Mouse (Mus musculus): ENCODE results near the gene Swi5. TPM values are rescaled to one million over a fixed set of nuclear protein-coding genes. Genes with fewer than 3 reads are reported as not detected.

Gene Swi5
- polyA plus RNA-seq (2015; fragmentation: Nextera tagmentation; extraction: Ambion mirVana), result 286 and 336 TPM in 2 replicates

DNA sequence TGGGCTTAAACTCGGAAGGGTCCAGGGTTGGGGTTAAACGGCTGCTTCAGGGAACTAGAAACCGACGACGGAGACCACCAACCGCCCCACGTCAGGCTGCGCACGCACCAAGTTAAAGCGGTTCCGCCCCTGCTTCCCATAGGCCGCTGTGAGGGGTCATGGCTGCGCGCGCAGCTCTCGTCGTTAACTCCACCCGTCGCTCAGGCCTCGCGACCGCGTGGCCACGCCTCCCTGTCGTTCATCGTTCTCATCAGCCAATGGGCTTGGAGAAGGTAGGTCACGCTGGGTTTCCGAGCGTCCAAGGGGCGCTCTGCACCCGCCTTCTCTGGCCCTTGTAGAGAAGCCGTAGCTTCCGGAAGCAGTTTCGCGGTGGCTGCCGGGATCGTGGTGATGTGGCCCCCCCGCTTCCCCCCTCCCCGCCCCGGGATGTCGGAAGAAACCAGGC is at the start of gene Swi5:
Gene Swi5 (minus strand): TSS at position 153 of the 445 bp plus-strand sequence.
- H3K36me3 ChIP-seq, result peaks cover 44% of the 10 kb centered on the region
- H3K4me1 ChIP-seq, result peaks cover 27% of the 10 kb centered on the region
- H3K9me3 ChIP-seq, result no peaks in the 10 kb centered on the region
- peak; percentile 99 for ATAC-seq (ENCODE audit: extremely low read depth, insufficient number of reproducible peaks, low FRiP score, low TSS enrichment)
- peak within 1 kb of the TSS; percentile 99 for H3K9ac ChIP-seq
- H3K27me3 ChIP-seq (replicated peaks), result no peaks in the 10 kb centered on the region
- peak within 1 kb of the TSS; percentile 93 for H3K4me3 ChIP-seq
- H3K27ac ChIP-seq (replicated peaks), result peak within 1 kb of the TSS; percentile 82
- H3K4me2 ChIP-seq, result peak within 1 kb of the TSS; percentile 91
- under 1% methylated on average over 36 of the region's 41 CpGs for WGBS

DNA sequence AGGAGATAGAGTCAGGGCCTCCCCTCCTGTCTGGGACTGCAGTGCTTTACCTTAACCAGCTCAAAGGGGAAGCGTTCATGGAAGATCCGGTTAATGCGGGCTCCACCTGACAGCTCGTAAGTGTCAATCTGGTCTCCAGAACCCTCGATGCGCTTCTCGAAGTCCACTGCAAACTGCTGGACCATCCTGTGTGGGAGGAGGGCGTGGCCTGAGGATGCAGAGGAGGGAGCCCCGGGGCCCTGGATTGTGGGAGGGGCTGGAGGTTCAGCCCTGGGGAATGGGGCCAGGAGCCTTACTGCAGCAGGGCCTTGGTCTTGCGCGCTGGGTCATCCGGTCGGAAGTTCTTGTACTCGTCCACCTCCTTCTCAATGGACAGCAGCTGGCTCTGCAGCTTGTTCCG is 48.0 kb upstream of the Swi5 start:
- H3K27ac ChIP-seq (replicated peaks), result no peak overlapping the region
- no peaks in the 10 kb centered on the region for H3K9me3 ChIP-seq
- no peak overlapping the region for H3K4me3 ChIP-seq
- WGBS, result 42% methylated on average over 15 of the region's 15 CpGs
- no peak overlapping the region for H3K4me2 ChIP-seq
- peaks cover 3% of the 10 kb centered on the region; the same call in 1 of the 2 replicates for H3K36me3 ChIP-seq
- peaks cover 63% of the 10 kb centered on the region for H3K27me3 ChIP-seq (replicated peaks)
- no peaks in the 10 kb centered on the region for H3K4me1 ChIP-seq
- H3K9ac ChIP-seq, result no peak overlapping the region
- ATAC-seq (ENCODE audit: extremely low read depth, insufficient number of reproducible peaks, low FRiP score, low TSS enrichment), result no peak

DNA sequence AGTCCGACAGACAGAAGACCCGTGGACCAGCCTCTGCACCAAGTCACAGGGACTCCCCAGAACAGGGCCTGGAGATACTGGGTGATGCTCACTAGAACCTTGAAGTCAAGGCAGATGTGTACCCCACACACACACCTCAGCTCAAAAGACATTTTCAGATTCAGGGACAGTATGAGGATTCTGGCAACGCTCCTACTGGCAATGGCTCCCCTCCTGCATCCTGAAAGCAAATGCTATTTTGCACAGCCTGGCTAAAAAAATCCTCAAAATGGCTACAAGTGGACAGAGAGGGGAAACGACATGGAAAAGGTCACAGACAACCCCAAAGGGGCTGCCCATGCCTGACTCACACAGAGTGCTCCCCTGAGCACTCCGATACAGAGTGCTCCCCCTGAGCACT is 44.3 kb upstream of the Swi5 start:
- no peak overlapping the region for H3K4me3 ChIP-seq
- ATAC-seq (ENCODE audit: extremely low read depth, insufficient number of reproducible peaks, low FRiP score, low TSS enrichment), result no peak
- H3K36me3 ChIP-seq, result no peaks in the 10 kb centered on the region
- peaks cover 11% of the 10 kb centered on the region; the same call in 1 of the 2 replicates for H3K4me1 ChIP-seq
- WGBS, result 77% methylated on average over 5 of the region's 5 CpGs
- H3K9ac ChIP-seq, result no peak overlapping the region
- no peak overlapping the region for H3K27ac ChIP-seq (replicated peaks)
- H3K4me2 ChIP-seq, result no peak overlapping the region
- H3K27me3 ChIP-seq (replicated peaks), result peaks cover 49% of the 10 kb centered on the region
- no peaks in the 10 kb centered on the region for H3K9me3 ChIP-seq

DNA sequence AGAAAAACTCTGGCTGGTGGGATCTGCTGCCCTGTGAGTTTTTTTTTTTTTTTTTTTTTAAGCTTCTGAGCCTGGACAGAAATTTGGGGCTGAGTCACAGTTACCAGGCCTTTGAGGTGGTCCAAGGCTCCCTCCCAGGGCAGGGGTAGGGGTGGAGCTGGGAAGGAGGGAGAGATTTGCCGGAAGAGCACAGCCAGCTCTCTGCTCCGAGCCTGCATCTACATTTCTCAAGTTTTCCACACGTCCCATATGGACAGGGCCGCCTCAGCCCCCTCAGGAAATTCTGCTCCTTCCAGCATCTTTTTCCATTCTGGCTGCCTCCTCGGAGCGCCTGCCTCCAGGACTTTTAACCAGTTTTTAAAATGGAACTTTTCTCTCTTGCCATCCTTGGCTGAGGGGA is 41.7 kb upstream of the Swi5 start:
- Histone ChIP-seq H3K4me1 (peaks cover 11% of the 10 kb centered on the region; the same call in 1 of the 2 replicates), H3K9ac (peak overlapping the region; percentile 61; the same call in 1 of the 2 replicates), H3K4me2 (no peak overlapping the region), H3K27me3 (replicated peaks) (peaks cover 24% of the 10 kb centered on the region), H3K9me3 (no peaks in the 10 kb centered on the region), H3K27ac (replicated peaks) (peak overlapping the region; percentile 76), H3K4me3 (no peak overlapping the region), H3K36me3 (no peaks in the 10 kb centered on the region)
- ATAC-seq (ENCODE audit: extremely low read depth, insufficient number of reproducible peaks, low FRiP score, low TSS enrichment), result no peak
- 26% methylated on average over 6 of the region's 6 CpGs for WGBS

DNA sequence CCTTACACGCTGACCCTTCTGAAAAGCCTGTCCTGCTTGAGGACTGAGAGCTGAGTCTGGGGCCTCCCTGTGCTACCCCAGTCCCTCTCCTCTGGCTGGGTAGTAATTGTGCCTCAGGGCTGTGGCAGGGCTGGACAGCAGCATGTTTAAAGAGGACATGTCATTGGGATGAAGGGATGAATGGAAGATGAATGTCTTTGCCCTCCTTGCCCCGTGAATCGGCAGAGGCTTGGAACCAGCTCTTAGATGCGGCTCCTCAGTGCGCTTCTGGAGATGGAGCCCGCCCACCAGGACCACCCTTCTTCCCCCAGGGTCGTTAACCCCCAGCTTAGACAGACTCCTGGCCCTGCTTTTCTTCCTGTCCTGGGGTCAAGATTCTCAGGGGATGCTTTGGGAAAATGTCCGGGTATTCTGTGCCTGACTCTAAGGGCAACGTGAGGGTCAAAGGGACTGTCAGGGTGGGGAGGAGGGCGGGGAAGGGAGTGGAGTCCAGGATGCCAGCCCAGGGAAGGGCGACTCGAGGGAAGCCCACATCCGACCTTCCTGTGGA is 41.1 kb upstream of the Swi5 start:
- Histone ChIP-seq H3K27ac (replicated peaks) (peak overlapping the region; percentile 76), H3K4me1 (peaks cover 11% of the 10 kb centered on the region; the same call in 1 of the 2 replicates), H3K9me3 (no peaks in the 10 kb centered on the region), H3K4me2 (no peak overlapping the region), H3K9ac (peak overlapping the region; percentile 61), H3K4me3 (no peak overlapping the region), H3K36me3 (no peaks in the 10 kb centered on the region), H3K27me3 (replicated peaks) (peaks cover 18% of the 10 kb centered on the region)
- 40% methylated on average over 13 of the region's 13 CpGs for WGBS
- no peak for ATAC-seq (ENCODE audit: extremely low read depth, insufficient number of reproducible peaks, low FRiP score, low TSS enrichment)

DNA sequence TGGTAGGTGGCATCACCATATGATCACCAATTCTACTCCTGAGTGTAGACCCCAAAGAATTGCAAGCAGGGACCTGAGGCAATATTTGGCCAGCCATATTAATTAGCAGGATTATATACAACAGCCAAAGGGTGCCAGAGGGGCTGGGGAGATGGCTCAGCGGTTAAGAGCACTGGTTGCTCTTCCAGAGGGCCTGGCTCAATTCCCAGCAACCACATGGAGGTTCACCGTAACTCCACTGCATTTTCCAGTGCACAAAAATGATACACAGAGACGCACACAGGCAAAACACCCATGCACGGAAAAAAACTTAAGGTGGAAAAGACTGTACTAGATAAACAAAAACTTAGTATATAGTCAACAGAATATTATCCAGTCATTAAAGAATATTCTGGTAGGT is 39.3 kb upstream of the Swi5 start:
- Histone ChIP-seq H3K4me1 (peaks cover 14% of the 10 kb centered on the region; the same call in 1 of the 2 replicates), H3K9ac (no peak overlapping the region), H3K27ac (replicated peaks) (no peak overlapping the region), H3K9me3 (no peaks in the 10 kb centered on the region), H3K4me3 (no peak overlapping the region), H3K4me2 (no peak overlapping the region), H3K27me3 (replicated peaks) (peaks cover 2% of the 10 kb centered on the region), H3K36me3 (no peaks in the 10 kb centered on the region)
- 80% methylated on average over 4 of the region's 4 CpGs for WGBS
- no peak for ATAC-seq (ENCODE audit: extremely low read depth, insufficient number of reproducible peaks, low FRiP score, low TSS enrichment)

DNA sequence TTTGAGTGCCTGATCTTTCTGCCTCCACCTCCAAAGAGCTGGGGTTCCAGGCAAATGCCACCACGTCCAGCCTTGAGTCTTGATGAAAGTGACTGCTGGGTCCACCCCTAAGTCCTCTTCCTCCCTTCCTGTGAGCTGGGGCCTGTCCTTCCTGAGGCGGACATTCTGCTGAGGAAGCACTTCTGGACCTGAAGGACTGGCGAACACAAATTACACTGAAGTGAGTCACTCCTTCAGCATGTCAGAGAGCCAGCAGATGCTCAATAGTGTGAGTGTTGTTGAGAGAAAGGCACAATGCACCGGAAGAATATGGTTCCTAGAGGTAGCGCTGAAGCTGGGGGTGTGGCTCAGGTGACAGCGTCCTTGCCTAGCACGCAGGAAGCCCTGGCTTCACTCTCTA is 37.5 kb upstream of the Swi5 start:
- WGBS, result 38% methylated on average over 7 of the region's 7 CpGs
- Histone ChIP-seq H3K4me3 (no peak overlapping the region), H3K27ac (replicated peaks) (peak overlapping the region; percentile 49), H3K36me3 (no peaks in the 10 kb centered on the region), H3K9me3 (no peaks in the 10 kb centered on the region), H3K4me2 (no peak overlapping the region), H3K9ac (no peak overlapping the region), H3K4me1 (peaks cover 21% of the 10 kb centered on the region), H3K27me3 (replicated peaks) (peaks cover 9% of the 10 kb centered on the region; the same call in 1 of the 2 replicates)
- ATAC-seq (ENCODE audit: extremely low read depth, insufficient number of reproducible peaks, low FRiP score, low TSS enrichment), result no peak

DNA sequence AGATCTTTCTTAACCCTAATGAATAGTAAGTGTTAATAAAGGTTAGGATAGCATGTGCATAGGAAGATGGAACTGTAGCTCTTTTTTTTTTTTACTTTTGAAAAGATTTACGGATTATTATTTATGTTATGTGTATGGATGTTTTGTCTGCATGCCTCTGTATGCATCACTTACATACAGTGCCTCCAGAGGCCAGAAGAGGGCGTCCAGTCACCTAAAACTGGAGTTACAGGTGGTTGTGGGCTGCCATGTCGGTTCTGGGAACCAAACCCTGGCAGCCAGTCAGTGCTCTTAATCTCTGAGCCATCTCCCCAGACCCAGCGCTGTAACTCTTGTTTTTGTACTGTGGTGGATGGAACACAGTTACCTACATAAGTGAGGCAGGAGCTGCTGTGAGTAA is 36.4 kb upstream of the Swi5 start:
- no peak overlapping the region for H3K27ac ChIP-seq (replicated peaks)
- WGBS, result 63% methylated on average over 4 of the region's 4 CpGs
- H3K4me3 ChIP-seq, result no peak overlapping the region
- H3K27me3 ChIP-seq (replicated peaks), result peaks cover 12% of the 10 kb centered on the region; the same call in 1 of the 2 replicates
- no peak overlapping the region for H3K9ac ChIP-seq
- no peak overlapping the region for H3K4me2 ChIP-seq
- ATAC-seq (ENCODE audit: extremely low read depth, insufficient number of reproducible peaks, low FRiP score, low TSS enrichment), result no peak
- peaks cover 27% of the 10 kb centered on the region for H3K4me1 ChIP-seq
- no peaks in the 10 kb centered on the region for H3K36me3 ChIP-seq
- H3K9me3 ChIP-seq, result no peaks in the 10 kb centered on the region

DNA sequence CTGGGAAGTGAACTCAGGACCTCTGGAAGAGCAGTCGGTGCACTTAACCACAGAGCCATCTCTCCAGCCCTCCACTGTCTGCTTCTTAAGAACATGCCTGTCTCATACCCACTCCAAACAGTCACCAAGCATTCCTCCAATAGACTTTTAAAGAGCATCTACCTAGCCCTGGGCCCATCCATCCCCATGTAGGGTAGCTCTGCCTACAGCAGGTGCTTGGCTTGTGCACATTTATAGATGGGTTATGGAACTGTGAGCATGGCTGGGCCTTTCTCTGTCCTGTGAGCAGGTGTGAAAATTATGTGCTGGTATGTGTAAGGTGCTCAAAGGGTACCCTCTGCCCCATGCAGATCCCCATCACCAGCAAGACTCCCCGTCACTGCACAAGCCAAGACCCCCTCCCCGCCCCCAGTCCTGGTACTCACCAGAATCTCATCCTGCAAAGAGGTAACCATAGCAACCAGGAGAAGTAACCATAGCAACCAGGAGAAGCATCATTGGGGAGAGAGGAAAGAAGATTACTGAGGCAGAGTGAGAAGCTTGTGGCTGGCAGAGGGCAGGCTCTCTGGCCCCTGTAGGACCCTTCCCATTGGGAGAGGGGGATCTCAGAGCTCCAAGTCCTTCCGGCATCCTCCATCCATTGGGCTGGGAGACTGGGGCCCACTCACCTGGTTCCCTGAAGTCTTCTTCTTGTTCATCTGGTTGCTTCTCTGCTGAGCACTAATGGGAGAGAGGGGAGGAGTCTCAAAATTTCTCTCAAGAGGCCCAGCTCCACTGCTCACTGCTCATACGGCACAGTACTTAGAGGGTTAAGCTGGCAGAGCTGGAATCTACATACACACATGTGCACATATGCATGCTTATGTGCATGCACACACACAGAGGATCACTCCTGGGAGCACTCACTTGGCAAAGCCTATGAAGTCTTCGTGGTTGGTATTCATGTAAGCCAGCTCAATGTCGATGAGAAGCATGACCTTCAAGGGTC is 35.2 kb upstream of the Swi5 start:
- Histone ChIP-seq H3K36me3 (no peaks in the 10 kb centered on the region), H3K4me3 (no peak overlapping the region), H3K9me3 (no peaks in the 10 kb centered on the region), H3K27ac (replicated peaks) (no peak overlapping the region), H3K4me2 (no peak overlapping the region), H3K9ac (no peak overlapping the region), H3K27me3 (replicated peaks) (peaks cover 23% of the 10 kb centered on the region; the same call in 1 of the 2 replicates), H3K4me1 (peaks cover 34% of the 10 kb centered on the region)
- ATAC-seq (ENCODE audit: extremely low read depth, insufficient number of reproducible peaks, low FRiP score, low TSS enrichment), result no peak
- 74% methylated on average over 7 of the region's 7 CpGs for WGBS

DNA sequence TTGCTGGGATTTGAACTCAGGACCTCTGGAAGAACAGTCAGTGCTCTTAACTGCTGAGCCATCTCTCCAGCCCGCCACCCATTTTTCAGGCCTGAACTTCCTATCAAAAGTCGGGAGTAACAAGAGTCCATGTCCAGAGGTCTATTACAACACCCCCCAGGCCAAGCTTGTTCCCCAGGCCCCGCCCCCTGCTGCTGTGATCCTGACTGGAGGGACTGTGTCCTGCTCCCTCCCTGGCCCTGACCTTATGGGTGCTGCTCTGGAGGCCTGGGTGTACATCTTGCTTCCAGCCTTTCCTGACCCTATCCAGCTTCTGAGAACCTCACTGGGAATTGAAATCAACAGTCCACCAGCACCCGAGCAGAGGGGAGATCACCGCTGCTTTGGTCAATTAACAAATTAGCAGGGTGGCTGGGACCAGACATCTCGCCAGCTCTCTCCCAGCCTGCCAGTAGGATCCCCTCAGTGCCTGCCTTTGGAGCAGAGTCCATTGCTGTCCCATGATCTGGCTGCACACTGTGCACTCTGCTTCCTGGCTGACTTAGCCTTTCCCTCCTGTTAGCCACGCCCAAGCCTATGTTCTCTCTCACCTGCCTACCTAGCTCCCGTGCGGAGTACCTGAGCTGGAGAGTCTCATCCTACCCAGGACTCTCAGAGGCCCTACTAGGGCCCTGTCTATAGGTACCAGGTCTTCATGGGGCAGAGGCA is 33.9 kb upstream of the Swi5 start:
- ATAC-seq (ENCODE audit: extremely low read depth, insufficient number of reproducible peaks, low FRiP score, low TSS enrichment), result no peak
- Histone ChIP-seq H3K4me3 (no peak overlapping the region), H3K36me3 (no peaks in the 10 kb centered on the region), H3K4me1 (peaks cover 47% of the 10 kb centered on the region), H3K27me3 (replicated peaks) (peaks cover 35% of the 10 kb centered on the region), H3K4me2 (no peak overlapping the region), H3K9ac (no peak overlapping the region), H3K27ac (replicated peaks) (0 out of 2 replicates have a peak overlapping the region, but pooled peaks have one; percentile 21), H3K9me3 (no peaks in the 10 kb centered on the region)
- 61% methylated on average over 9 of the region's 9 CpGs for WGBS

DNA sequence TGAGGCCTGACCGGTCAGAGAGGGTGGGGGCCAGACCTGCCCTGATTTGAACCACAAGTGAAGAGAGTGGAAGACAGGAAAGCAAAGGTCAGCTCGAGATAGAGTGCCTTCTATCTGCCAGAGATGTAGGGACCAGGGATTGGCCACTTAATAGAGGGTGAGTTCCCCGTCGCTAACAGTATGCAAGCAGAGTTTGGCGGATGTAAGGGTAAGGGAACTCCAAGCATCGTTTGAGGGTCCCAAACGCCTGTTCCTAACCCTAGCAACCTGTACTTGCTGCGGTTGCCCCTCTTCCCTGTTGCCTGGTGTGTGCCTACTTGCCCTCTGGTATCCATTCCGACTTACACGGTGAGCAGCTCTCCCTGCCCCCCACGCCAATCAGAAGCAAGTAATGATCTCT is 32.8 kb upstream of the Swi5 start:
- H3K9me3 ChIP-seq, result no peaks in the 10 kb centered on the region
- 58% methylated on average over 11 of the region's 11 CpGs for WGBS
- H3K27ac ChIP-seq (replicated peaks), result peak overlapping the region; percentile 90; the same call in 1 of the 2 replicates
- H3K9ac ChIP-seq, result no peak overlapping the region
- H3K36me3 ChIP-seq, result no peaks in the 10 kb centered on the region
- H3K4me1 ChIP-seq, result peaks cover 56% of the 10 kb centered on the region
- peaks cover 38% of the 10 kb centered on the region for H3K27me3 ChIP-seq (replicated peaks)
- H3K4me3 ChIP-seq, result no peak overlapping the region
- H3K4me2 ChIP-seq, result no peak overlapping the region
- ATAC-seq (ENCODE audit: extremely low read depth, insufficient number of reproducible peaks, low FRiP score, low TSS enrichment), result no peak
